Mouse (Mus musculus) midbrain, embryonic 13.5 days (tissue): Measurements from ENCODE around the gene Col23a1. TPM values are rescaled to one million over a fixed set of nuclear protein-coding genes. Genes with fewer than 3 reads are reported as not detected.

Experiments used
- ATAC-seq: fragments of 200-750 bp; cut with Nextera tagmentation; 2 replicates; pipeline ENCODE4 v1.8.0; 2017; ENCODE audit warnings: mild to moderate bottlenecking, moderate TSS enrichment, moderate library complexity
- H3K27ac ChIP-seq: fragments of 300-500 bp; sonication (generic); 2 replicates; pipeline ENCODE4 v1.5.1; 2015; ENCODE audit warnings: inconsistent platforms, mild to moderate bottlenecking, moderate library complexity
- H3K27me3 ChIP-seq: fragments of 300-500 bp; sonication (generic); 2 replicates; pipeline ENCODE4 v1.6.1; 2015; ENCODE audit warnings: mild to moderate bottlenecking, inconsistent platforms
- H3K36me3 ChIP-seq: fragments of 300-500 bp; sonication (generic); 2 replicates; pipeline ENCODE4 v1.6.1; 2015; ENCODE audit warnings: mild to moderate bottlenecking, inconsistent platforms
- H3K4me1 ChIP-seq: fragments of 300-500 bp; sonication (generic); replicated peaks from 2 replicates; pipeline ENCODE4 v1.6.1; 2015; ENCODE audit warnings: inconsistent platforms
- H3K4me2 ChIP-seq: fragments of 300-500 bp; sonication (generic); replicated peaks from 2 replicates; pipeline ENCODE4 v1.6.1; 2015; ENCODE audit warnings: moderate library complexity, mild to moderate bottlenecking, inconsistent platforms
- H3K4me3 ChIP-seq: fragments of 300-500 bp; sonication (generic); replicated peaks from 2 replicates; pipeline ENCODE4 v1.5.1; 2015; ENCODE audit warnings: mild to moderate bottlenecking, inconsistent platforms
- H3K9ac ChIP-seq: fragments of 300-500 bp; sonication (generic); replicated peaks from 2 replicates; pipeline ENCODE4 v1.6.1; 2015; ENCODE audit warnings: mild to moderate bottlenecking, inconsistent platforms
- H3K9me3 ChIP-seq: fragments of 300-500 bp; sonication (generic); 2 replicates; pipeline ENCODE4 v1.6.1; 2016; ENCODE audit warnings: mild to moderate bottlenecking, inconsistent platforms
- WGBS: fragments of 180-500 bp; shearing (Covaris S2); methylation state at CpG from one replicate; pipeline ENCODE4 v1.1.7; 2015; 5-methylcytosine and 5-hydroxymethylcytosine counted together
- polyA plus RNA-seq: library from polyadenylated mRNA; unstranded; fragments of >200 nt; fragmentation: Nextera tagmentation; extraction: Ambion mirVana; gene quantifications from 2 replicates; pipeline ENCODE4 v1.2.1, GENCODE M21; 2015

The Col23a1 gene
- polyA plus RNA-seq, 1 experiment from 2014 or later, result 5.7 TPM

DNA sequence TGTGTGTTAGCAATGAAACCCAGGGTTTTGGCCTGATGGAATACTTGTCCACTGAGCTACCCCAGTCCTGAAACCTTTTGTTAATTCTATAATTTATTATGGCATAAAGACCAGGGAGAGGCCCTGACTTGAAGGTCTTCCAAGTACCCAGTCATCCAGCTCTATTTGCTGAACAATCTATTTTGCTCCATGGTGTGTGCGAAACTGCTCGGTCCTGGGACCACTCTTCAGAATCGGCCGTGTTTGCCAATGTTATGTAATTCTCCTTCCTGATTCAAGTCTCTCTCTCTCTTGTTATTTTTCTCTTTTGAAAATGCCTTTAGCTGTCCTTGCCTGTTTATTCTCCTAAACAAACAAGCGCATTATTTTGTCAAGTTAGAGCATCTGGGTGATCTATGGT lies 108.4 kb downstream of the Col23a1 start:
- no peak overlapping the region for H3K27ac ChIP-seq
- H3K9me3 ChIP-seq, result no peaks in the 10 kb centered on the region
- H3K4me3 ChIP-seq, result no peak overlapping the region
- H3K9ac ChIP-seq, result no peak overlapping the region
- no peaks in the 10 kb centered on the region for H3K27me3 ChIP-seq
- H3K36me3 ChIP-seq, result no peaks in the 10 kb centered on the region
- no peak for ATAC-seq
- H3K4me2 ChIP-seq, result no peak overlapping the region
- no peaks in the 10 kb centered on the region for H3K4me1 ChIP-seq
- WGBS, result 98% methylated on average over 5 of the region's 5 CpGs

DNA sequence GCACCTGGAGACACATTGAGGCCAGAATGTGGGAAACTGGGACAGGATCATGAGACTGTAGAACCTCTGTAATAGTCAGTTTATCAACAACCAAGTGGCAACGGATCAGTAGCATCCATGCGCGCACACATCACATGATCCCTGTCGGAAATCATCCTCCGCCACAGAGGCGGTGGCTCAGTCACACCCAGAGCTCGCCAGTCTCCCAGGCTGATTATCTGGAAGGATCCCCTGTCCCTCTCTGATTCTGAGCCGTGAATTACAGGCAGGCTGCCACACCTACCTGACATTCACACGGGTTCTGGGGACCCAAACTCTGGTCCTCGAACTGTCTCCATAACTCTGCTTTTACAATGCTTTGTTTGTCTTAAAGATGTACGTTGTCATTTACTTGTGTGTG lies 110.6 kb downstream of the Col23a1 start:
- Histone ChIP-seq H3K9ac (no peak overlapping the region), H3K9me3 (no peaks in the 10 kb centered on the region), H3K27me3 (no peaks in the 10 kb centered on the region), H3K4me3 (no peak overlapping the region), H3K4me2 (no peak overlapping the region), H3K27ac (no peak overlapping the region), H3K36me3 (no peaks in the 10 kb centered on the region), H3K4me1 (no peaks in the 10 kb centered on the region)
- 89% methylated on average over 11 of the region's 11 CpGs for WGBS
- no peak for ATAC-seq

DNA sequence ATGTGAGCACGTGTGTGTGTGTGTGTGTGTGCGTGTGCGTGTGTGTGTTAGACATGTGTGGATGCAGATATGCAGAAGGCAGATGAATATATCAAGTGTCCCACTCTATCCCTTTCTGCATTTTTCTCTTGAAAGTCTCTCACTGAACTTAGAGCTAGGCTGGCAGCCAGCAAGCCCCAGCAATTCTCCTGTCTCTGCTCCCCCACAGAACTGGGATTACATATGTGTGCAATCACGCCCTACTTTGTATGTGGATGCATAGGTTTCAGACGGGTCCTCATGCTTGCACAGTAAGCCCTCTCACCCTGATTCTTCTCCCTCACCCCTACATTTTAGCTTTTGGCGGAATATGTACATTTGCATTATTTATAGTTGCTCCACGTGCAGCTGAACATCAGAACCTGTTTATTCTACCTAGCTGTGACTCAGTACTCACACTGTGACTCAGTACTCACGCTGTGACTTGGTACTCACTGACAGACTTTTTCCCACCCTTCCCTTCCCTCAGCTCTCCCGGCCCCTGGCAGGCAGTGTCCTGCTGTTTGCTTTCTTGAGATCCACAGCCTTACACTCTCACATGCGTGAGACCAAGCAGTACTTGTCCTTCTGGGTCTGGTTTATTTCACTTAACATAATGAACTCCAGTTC lies 111.9 kb downstream of the Col23a1 start:
- Histone ChIP-seq H3K27me3 (no peaks in the 10 kb centered on the region), H3K9me3 (no peaks in the 10 kb centered on the region), H3K27ac (no peak overlapping the region), H3K36me3 (no peaks in the 10 kb centered on the region), H3K9ac (no peak overlapping the region), H3K4me2 (no peak overlapping the region), H3K4me3 (no peak overlapping the region), H3K4me1 (no peaks in the 10 kb centered on the region)
- 83% methylated on average over 10 of the region's 10 CpGs for WGBS
- no peak for ATAC-seq

DNA sequence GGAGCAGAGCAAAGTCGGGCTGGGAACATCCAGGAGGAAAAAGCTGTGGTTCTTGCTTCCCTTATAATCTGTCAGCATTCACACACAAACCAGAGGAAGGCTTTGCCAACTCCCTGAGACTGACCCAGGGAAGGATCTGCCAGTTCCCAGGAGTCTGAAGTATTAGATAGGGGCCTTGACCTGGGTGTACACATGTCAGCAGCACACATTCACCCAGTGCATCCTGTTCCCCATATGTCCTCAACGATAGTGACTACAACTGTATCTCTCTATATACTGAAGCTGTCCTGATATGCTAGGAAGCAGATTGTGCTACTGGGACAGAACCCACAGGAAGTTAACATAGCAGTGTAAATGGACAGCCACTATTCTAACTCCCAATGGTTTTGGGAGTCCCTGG lies 114.2 kb downstream of the Col23a1 start:
- 86% methylated on average over 2 of the region's 2 CpGs for WGBS
- no peaks in the 10 kb centered on the region for H3K4me1 ChIP-seq
- H3K9ac ChIP-seq, result no peak overlapping the region
- H3K27ac ChIP-seq, result no peak overlapping the region
- H3K27me3 ChIP-seq, result no peaks in the 10 kb centered on the region
- no peak for ATAC-seq
- H3K9me3 ChIP-seq, result no peaks in the 10 kb centered on the region
- no peaks in the 10 kb centered on the region for H3K36me3 ChIP-seq
- H3K4me2 ChIP-seq, result no peak overlapping the region
- no peak overlapping the region for H3K4me3 ChIP-seq

DNA sequence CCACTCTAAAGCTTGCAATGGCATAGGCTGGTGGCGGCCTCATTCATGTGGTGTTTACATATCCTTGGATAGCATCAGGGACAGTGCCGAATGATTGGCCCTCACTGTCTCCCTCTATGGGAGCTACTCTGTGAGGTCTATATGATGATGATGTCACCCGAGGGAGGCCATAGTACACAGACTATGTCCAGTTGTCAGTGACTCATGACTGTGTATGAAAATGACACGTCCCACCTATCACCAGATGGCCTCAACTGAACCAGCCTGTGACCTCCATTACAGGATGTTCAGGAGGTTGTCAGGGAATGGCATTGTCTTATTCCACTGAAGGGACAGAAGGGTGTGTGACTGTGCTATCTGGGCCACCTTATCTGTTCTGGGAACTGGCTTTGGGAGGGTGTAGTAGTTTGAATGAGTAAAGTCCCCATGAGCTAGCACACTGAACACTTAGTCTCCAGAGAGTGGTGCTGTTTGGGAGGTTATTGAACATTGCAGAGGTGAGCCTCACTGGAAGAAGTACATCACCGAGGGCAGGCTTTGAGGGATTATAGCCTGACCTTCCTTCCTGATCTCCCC lies 115.2 kb downstream of the Col23a1 start:
- no peaks in the 10 kb centered on the region for H3K27me3 ChIP-seq
- no peaks in the 10 kb centered on the region for H3K9me3 ChIP-seq
- H3K27ac ChIP-seq, result no peak overlapping the region
- no peaks in the 10 kb centered on the region for H3K4me1 ChIP-seq
- no peak overlapping the region for H3K4me3 ChIP-seq
- H3K9ac ChIP-seq, result no peak overlapping the region
- no peak for ATAC-seq
- 87% methylated on average over 5 of the region's 5 CpGs for WGBS
- no peak overlapping the region for H3K4me2 ChIP-seq
- H3K36me3 ChIP-seq, result no peaks in the 10 kb centered on the region

DNA sequence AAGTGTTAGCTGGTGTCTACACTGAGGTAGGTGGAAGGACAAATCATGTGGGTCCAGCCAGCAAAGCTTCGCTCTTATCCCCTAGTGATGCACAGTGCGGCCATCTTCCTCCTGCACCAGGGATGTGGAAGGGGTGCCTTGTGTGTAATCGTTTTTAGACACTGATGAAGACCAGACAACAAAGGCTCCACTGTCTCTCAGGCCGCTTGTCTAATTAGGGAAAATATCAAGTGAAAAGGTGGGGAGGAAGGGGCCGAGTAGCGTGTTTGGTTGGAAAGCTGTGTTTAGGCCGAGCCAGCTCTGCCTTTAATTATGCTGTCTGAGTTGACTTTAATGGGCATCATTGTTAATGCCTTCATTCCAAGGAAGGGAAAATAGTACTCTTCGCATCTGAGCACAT lies 116.8 kb downstream of the Col23a1 start:
- ATAC-seq, result no peak
- Histone ChIP-seq H3K4me1 (no peaks in the 10 kb centered on the region), H3K4me2 (no peak overlapping the region), H3K4me3 (no peak overlapping the region), H3K27me3 (no peaks in the 10 kb centered on the region), H3K27ac (no peak overlapping the region), H3K36me3 (no peaks in the 10 kb centered on the region), H3K9ac (no peak overlapping the region), H3K9me3 (no peaks in the 10 kb centered on the region)
- WGBS, result 70% methylated on average over 8 of the region's 8 CpGs

DNA sequence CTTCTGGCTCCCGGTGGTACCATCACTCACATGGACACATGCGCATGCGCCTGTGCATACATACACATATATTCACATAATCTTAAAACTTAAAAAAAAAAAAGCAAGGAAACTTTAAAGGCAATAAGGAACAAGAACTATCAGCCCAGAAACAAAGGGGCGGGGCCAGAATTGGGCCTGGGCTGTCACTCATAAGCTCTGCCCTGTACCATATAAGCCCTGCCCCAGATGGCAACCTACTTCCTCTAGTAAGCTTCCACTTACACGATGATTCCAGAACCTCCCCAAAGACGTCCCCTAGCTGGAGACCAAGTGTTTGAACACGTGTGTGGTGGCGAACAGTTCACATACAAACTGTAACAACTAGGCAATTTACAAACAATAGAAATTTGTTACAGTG lies 117.6 kb downstream of the Col23a1 start:
- Histone ChIP-seq H3K27me3 (no peaks in the 10 kb centered on the region), H3K9ac (no peak overlapping the region), H3K27ac (no peak overlapping the region), H3K4me3 (no peak overlapping the region), H3K9me3 (no peaks in the 10 kb centered on the region), H3K36me3 (no peaks in the 10 kb centered on the region), H3K4me2 (no peak overlapping the region), H3K4me1 (no peaks in the 10 kb centered on the region)
- no peak for ATAC-seq
- 89% methylated on average over 8 of the region's 8 CpGs for WGBS

DNA sequence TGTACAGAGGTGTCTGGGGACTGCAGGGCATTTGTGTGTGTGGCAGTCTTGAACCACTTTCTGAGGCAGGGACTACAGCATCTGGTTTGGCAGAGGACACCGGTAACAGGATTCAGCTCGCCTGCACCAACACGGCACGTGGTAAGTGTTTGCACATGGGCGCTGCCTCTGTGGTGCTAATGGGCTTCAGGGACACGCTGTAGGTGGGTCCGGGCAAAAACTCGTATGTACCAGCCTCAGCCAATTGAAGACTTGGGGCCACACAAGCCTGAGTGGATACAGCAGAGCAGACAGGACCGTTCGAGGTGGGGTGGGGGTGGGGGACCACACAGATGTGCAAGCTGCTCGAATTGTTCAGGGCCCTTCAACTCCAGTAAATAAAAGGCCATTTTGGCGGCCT lies 121.1 kb downstream of the Col23a1 start:
- WGBS, result 78% methylated on average over 12 of the region's 12 CpGs
- no peak for ATAC-seq
- Histone ChIP-seq H3K36me3 (no peaks in the 10 kb centered on the region), H3K9ac (no peak overlapping the region), H3K4me3 (no peak overlapping the region), H3K9me3 (no peaks in the 10 kb centered on the region), H3K27me3 (no peaks in the 10 kb centered on the region), H3K27ac (no peak overlapping the region), H3K4me2 (no peak overlapping the region), H3K4me1 (no peaks in the 10 kb centered on the region)

DNA sequence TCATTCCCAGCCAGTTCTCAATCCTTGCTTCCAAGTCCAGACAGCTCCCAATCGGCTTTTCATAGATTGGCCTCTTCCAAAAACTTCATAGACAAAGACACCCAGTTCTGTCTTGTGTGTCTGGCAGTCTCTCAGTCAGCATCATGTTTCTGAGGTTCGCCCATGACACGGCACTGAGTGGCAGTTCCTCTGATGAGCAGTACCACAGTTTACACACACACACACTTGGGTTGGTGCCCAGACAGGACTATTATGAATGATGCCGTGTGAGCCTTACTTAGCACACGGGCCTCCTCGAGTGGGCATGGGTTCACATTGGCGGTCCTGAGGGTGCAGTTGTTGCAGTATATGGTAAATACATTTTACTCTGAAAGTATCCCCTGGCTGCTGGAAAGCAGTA lies 124.8 kb downstream of the Col23a1 start:
- Histone ChIP-seq H3K9me3 (no peaks in the 10 kb centered on the region), H3K9ac (no peak overlapping the region), H3K27me3 (no peaks in the 10 kb centered on the region), H3K4me3 (no peak overlapping the region), H3K36me3 (no peaks in the 10 kb centered on the region), H3K4me2 (no peak overlapping the region), H3K27ac (no peak overlapping the region), H3K4me1 (no peaks in the 10 kb centered on the region)
- no peak for ATAC-seq
- WGBS, result 86% methylated on average over 7 of the region's 7 CpGs

DNA sequence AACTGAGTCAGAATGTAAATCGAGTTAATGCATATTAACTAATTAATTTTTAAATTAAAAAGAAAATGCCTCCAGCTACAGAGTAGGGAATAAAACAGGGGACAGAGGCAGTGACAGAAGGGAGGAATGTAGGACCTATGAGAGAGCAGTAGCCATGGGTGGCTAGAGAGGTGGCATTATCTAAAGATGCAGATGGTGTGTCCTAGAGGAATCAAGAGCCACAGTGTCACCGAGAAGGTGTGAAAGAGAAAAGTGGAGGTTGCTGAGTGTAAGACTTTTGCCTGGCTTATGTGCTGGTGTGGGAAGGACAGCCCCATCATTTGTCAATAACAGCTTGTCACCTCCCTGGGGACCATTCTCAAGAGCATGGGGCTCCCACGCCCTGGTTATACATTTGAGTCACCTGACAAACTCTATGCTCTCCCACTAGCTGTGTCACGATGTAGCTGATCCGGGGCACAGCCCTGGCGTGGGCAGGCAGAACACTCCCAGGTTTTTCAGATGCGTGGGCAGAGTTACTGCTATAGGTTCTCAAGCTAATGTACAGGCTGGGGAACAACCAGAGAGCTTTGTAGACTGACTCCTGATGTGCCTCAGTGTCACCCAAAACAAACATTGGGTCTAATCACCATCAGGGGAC lies 125.4 kb downstream of the Col23a1 start:
- 86% methylated on average over 7 of the region's 7 CpGs for WGBS
- Histone ChIP-seq H3K9me3 (no peaks in the 10 kb centered on the region), H3K4me3 (no peak overlapping the region), H3K27me3 (no peaks in the 10 kb centered on the region), H3K27ac (no peak overlapping the region), H3K36me3 (no peaks in the 10 kb centered on the region), H3K9ac (no peak overlapping the region), H3K4me2 (no peak overlapping the region), H3K4me1 (no peaks in the 10 kb centered on the region)
- ATAC-seq, result no peak

DNA sequence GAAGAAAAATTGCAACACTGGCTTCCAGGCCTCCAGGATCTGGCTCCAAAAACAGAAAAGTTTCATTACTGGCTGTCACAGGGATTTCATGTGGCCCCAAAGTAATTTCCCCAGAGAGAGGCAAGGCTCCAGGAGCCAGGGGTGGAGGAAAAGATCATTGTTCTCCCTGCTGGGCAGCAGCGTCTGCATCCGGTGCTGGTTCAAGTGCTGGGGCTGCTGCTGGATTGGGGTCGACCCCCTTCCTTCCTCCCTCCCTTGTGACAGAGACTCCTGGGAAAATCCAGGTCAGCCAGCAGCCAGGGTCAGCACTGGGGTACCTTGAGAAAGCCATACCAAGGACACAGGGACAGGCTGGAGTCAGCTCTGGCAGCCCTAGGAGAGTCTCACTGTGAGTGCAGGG lies 129.1 kb downstream of the Col23a1 start:
- WGBS, result 21% methylated on average over 3 of the region's 3 CpGs
- H3K9ac ChIP-seq, result no peak overlapping the region
- no peaks in the 10 kb centered on the region for H3K27me3 ChIP-seq
- no peaks in the 10 kb centered on the region for H3K9me3 ChIP-seq
- H3K4me1 ChIP-seq, result no peaks in the 10 kb centered on the region
- no peak overlapping the region for H3K4me2 ChIP-seq
- H3K36me3 ChIP-seq, result no peaks in the 10 kb centered on the region
- H3K4me3 ChIP-seq, result no peak overlapping the region
- ATAC-seq, result no peak
- no peak overlapping the region for H3K27ac ChIP-seq

DNA sequence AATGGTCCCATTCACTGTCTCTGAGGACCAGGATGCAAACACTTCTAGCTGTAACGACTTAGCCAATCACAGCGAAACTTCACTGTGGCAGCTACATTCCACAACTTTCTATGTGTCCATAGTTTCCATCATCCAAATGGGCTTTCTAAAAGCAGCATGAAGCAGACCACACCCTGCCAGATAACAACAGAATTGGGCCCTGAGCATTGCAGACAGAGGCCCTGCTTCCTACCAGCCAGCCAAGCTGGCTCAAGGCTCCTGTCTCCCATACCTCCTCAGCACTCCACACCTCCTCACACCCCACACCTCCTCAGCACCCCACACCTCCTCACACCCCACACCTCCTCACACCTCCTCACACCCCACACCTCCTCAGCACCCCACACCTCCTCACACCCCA lies 132.2 kb downstream of the Col23a1 start:
- H3K4me3 ChIP-seq, result no peak overlapping the region
- H3K27me3 ChIP-seq, result no peaks in the 10 kb centered on the region
- no peak overlapping the region for H3K4me2 ChIP-seq
- no peak for ATAC-seq
- no peaks in the 10 kb centered on the region for H3K4me1 ChIP-seq
- 92% methylated on average over 2 of the region's 2 CpGs for WGBS
- no peak overlapping the region for H3K9ac ChIP-seq
- H3K9me3 ChIP-seq, result no peaks in the 10 kb centered on the region
- no peak overlapping the region for H3K27ac ChIP-seq
- no peaks in the 10 kb centered on the region for H3K36me3 ChIP-seq

DNA sequence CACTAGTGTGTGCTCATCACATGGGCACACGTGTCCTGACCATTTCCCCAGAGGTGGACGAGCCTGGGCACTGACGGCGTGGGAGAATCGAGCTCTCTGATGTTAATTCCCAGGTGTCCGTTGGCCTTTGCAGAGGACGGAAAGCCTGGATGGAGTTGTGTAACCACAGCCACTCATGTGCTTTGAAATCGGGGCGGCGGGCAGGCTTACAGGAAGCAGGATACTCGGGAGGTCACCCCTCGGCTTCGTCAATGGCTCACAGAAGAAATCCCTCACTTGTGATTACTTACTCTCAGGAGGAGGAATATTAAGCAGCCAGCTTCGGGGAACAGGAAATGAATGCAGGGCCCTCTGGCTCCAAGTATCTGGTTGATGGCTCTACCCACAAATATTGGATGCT lies 133.0 kb downstream of the Col23a1 start:
- Histone ChIP-seq H3K36me3 (no peaks in the 10 kb centered on the region), H3K4me3 (no peak overlapping the region), H3K9me3 (no peaks in the 10 kb centered on the region), H3K27me3 (no peaks in the 10 kb centered on the region), H3K9ac (no peak overlapping the region), H3K4me2 (no peak overlapping the region), H3K27ac (no peak overlapping the region), H3K4me1 (no peaks in the 10 kb centered on the region)
- 77% methylated on average over 14 of the region's 14 CpGs for WGBS
- ATAC-seq, result no peak
